ENCODE assay signal across 23 mouse cellular contexts in the genomic region with DNA sequence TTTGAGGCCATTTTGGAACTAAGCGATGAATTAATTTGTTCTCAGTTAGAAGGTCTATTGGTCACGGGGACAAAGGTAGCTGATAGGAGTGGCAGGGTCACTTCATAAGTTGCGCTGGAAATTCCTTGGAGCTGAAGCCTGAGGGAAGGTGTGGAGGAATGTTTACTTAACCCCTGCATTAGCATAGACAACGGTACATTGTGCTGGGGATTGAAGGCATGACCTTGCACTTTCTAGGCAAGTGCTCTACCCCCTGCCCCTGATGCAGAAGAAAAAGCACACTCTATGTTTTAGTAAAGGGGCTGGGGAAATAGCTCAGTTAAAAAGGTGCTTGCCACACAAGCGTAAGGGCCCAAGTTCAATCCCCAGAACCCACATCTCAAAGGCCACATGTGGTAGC. TPM values are rescaled to one million over a fixed set of nuclear protein-coding genes. Genes with fewer than 3 reads are reported as not detected.
A peak's percentile ranks its signal among the peaks of the same experiment; 100 is the strongest.
DNase-seq lines count a peak whose midpoint lies in the region; ATAC-seq and TF ChIP-seq lines count a peak whose summit lies in the region.
"Had no signal": no experiment of that assay in that cellular context is flagged by ENCODE, and none has a peak within 500 bp of the region (broad histone marks: within the 10 kb centered on the region; RNA-seq: fewer than 3 reads in every experiment).

No protein-coding gene starts in this region.

- no peak overlapping the region for H3K9ac ChIP-seq in liver, postnatal 0 days (replicated peaks)
- no peak overlapping the region for H3K9ac ChIP-seq in liver, embryonic 12.5 days
- no peak overlapping the region for H3K9ac ChIP-seq in stomach, embryonic 16.5 days (ENCODE audit: low read length)
- H3K9ac ChIP-seq: embryonic facial prominence, embryonic 15.5 days; heart, embryonic 13.5 days; hindbrain, embryonic 15.5 days; midbrain, embryonic 15.5 days; neural tube, embryonic 12.5 days had no signal

- H3K4me1 ChIP-seq in heart, embryonic 10.5 days: peaks cover 55% of the 10 kb centered on the region
- H3K4me1 ChIP-seq in liver, postnatal 0 days (ENCODE audit: insufficient read depth): peaks cover 39% of the 10 kb centered on the region
- peaks cover 40% of the 10 kb centered on the region for H3K4me1 ChIP-seq in liver, embryonic 12.5 days
- peaks cover 28% of the 10 kb centered on the region for H3K4me1 ChIP-seq in stomach, embryonic 16.5 days (ENCODE audit: control insufficient read depth, insufficient read depth, low read length)

- no peak for TF ChIP-seq EP300 in liver, postnatal 0 days (IDR thresholded peaks at IDR 0.05; ENCODE audit: low read depth)

- no peak for ATAC-seq in liver, postnatal 0 days
- no peak for ATAC-seq in liver, embryonic 12.5 days
- ATAC-seq in stomach, embryonic 16.5 days (ENCODE audit: insufficient read depth, low FRiP score): no peak
- ATAC-seq: activated CD4-positive, CD25-positive, alpha-beta regulatory T cell, adult 4 months; Patski had no signal

- intact Hi-C loops in heart, postnatal 25 days (cut with DNase I): no loop called here

- H3K27ac ChIP-seq in heart, embryonic 10.5 days: 0 out of 2 replicates have a peak overlapping the region, but pooled peaks have one; percentile 10
- 0 out of 2 replicates have a peak overlapping the region, but pooled peaks have one; percentile 80 for H3K27ac ChIP-seq in liver, postnatal 0 days (ENCODE audit: low read depth)
- no peak overlapping the region for H3K27ac ChIP-seq in liver, embryonic 12.5 days
- H3K27ac ChIP-seq in stomach, embryonic 16.5 days (ENCODE audit: low read length): peak overlapping the region; percentile 89; the same call in 1 of the 2 replicates
- H3K27ac ChIP-seq: neural tube, embryonic 12.5 days had no signal

- 75% methylated on average over 5 of the region's 5 CpGs for whole genome bisulfite sequencing in heart, embryonic 10.5 days
- WGBS in liver, postnatal 0 days (ENCODE audit: insufficient replicate concordance): 75% methylated on average over 5 of the region's 5 CpGs
- WGBS in liver, embryonic 12.5 days (ENCODE audit: insufficient replicate concordance): 71% methylated on average over 5 of the region's 5 CpGs
- 62% methylated on average over 5 of the region's 5 CpGs for WGBS in stomach, embryonic 16.5 days

- H3K4me3 ChIP-seq in heart, embryonic 10.5 days: no peak overlapping the region
- no peak overlapping the region for H3K4me3 ChIP-seq in liver, postnatal 0 days (ENCODE audit: low read depth, low read length)
- H3K4me3 ChIP-seq in liver, embryonic 12.5 days: no peak overlapping the region
- H3K4me3 ChIP-seq in stomach, embryonic 16.5 days (replicated peaks; ENCODE audit: low read length): no peak overlapping the region
- H3K4me3 ChIP-seq: embryonic facial prominence, embryonic 15.5 days; heart, embryonic 13.5 days; hindbrain, embryonic 15.5 days; megakaryocyte, embryonic 14.5 days; midbrain, embryonic 15.5 days; neural tube, embryonic 12.5 days had no signal

- DNase-seq in heart, embryonic 10.5 days (ENCODE audit: low spot score): no peak
- DNase-seq in heart, postnatal 25 days (ENCODE audit: low spot score): no peak
- DNase-seq in liver, postnatal 0 days: no peak
- DNase-seq in ES-CJ7 (ENCODE audit: low read depth, low spot score): peak; percentile 59
- no peak for DNase-seq in cerebellum, postnatal 25 days
- DNase-seq: adrenal gland, adult 8-10 months; cerebellum, adult 2 months; cerebellum, postnatal 36 days; gastrocnemius, postnatal 10 days; kidney, adult 9 months; kidney, postnatal 14 days; right cerebral cortex, postnatal 14 days had no signal

- H3K4me2 ChIP-seq in liver, postnatal 0 days (ENCODE audit: low read depth, low read length): no peak overlapping the region
- no peak overlapping the region for H3K4me2 ChIP-seq in liver, embryonic 12.5 days
- H3K4me2 ChIP-seq in stomach, embryonic 16.5 days (ENCODE audit: low read depth, low read length): no peak overlapping the region
- H3K4me2 ChIP-seq: embryonic facial prominence, embryonic 15.5 days; hindbrain, embryonic 15.5 days; midbrain, embryonic 15.5 days; neural tube, embryonic 12.5 days had no signal

- no peaks in the 10 kb centered on the region for H3K27me3 ChIP-seq in heart, embryonic 10.5 days (ENCODE audit: insufficient read depth, poor library complexity, severe bottlenecking)
- no peaks in the 10 kb centered on the region for H3K27me3 ChIP-seq in liver, postnatal 0 days (ENCODE audit: insufficient read depth, low read length)
- H3K27me3 ChIP-seq in liver, embryonic 12.5 days (replicated peaks): 0 out of 2 replicates have a peak, but pooled peaks cover 3% of the 10 kb centered on the region
- no peaks in the 10 kb centered on the region for H3K27me3 ChIP-seq in stomach, embryonic 16.5 days (ENCODE audit: control insufficient read depth, insufficient read depth, low read length)
- H3K27me3 ChIP-seq: embryonic facial prominence, embryonic 15.5 days; heart, embryonic 13.5 days; hindbrain, embryonic 15.5 days; midbrain, embryonic 15.5 days; neural tube, embryonic 12.5 days; Patski had no signal

- TF ChIP-seq CTCF in liver, postnatal 0 days (IDR thresholded peaks at IDR 0.05; ENCODE audit: low read depth): no peak

- H3K36me3 ChIP-seq in heart, embryonic 10.5 days: no peaks in the 10 kb centered on the region
- no peaks in the 10 kb centered on the region for H3K36me3 ChIP-seq in liver, postnatal 0 days (replicated peaks; ENCODE audit: insufficient read depth, low read length)
- no peaks in the 10 kb centered on the region for H3K36me3 ChIP-seq in liver, embryonic 12.5 days
- no peaks in the 10 kb centered on the region for H3K36me3 ChIP-seq in stomach, embryonic 16.5 days (ENCODE audit: control insufficient read depth, insufficient read depth, low read length)
- H3K36me3 ChIP-seq: embryonic facial prominence, embryonic 15.5 days; G1E; heart, embryonic 13.5 days; hindbrain, embryonic 15.5 days; midbrain, embryonic 15.5 days; neural tube, embryonic 12.5 days had no signal

- H3K9me3 ChIP-seq in heart, embryonic 10.5 days: no peaks in the 10 kb centered on the region
- H3K9me3 ChIP-seq in liver, postnatal 0 days (ENCODE audit: low read length): peaks cover 3% of the 10 kb centered on the region; the same call in 1 of the 2 replicates
- 0 out of 2 replicates have a peak, but pooled peaks cover 3% of the 10 kb centered on the region for H3K9me3 ChIP-seq in liver, embryonic 12.5 days (replicated peaks)
- no peaks in the 10 kb centered on the region for H3K9me3 ChIP-seq in stomach, embryonic 16.5 days (replicated peaks; ENCODE audit: control insufficient read depth, low read length)
- H3K9me3 ChIP-seq: embryonic facial prominence, embryonic 15.5 days; heart, embryonic 13.5 days; hindbrain, embryonic 15.5 days; midbrain, embryonic 15.5 days; neural tube, embryonic 12.5 days had no signal

RNA-seq across cellular contexts. Expression of gene Mcur1, which starts 33.7 kb away (rescaled TPM):
- 13.6 and 15.2 TPM in 2 replicates for polyA plus RNA-seq in heart, embryonic 10.5 days (2016; fragmentation: Nextera tagmentation; extraction: Ambion mirVana)
- 10 to 100 TPM; 45.0 to 46.3 TPM for total RNA-seq in heart, postnatal 25 days (2021)
- 8.8 and 8.9 TPM in 2 replicates for polyA plus RNA-seq in liver, postnatal 0 days (2015; fragmentation: Nextera tagmentation; extraction: Ambion mirVana)
- 8.3 and 9.0 TPM in 2 replicates for polyA plus RNA-seq in liver, embryonic 12.5 days (2016; fragmentation: Nextera tagmentation; extraction: Ambion mirVana)
- polyA plus RNA-seq in stomach, embryonic 16.5 days (2015; fragmentation: Nextera tagmentation; extraction: Ambion mirVana): 10.1 and 10.6 TPM in 2 replicates

RNA-seq across cellular contexts. Expression of gene Ranbp9, which starts 45.2 kb away (rescaled TPM):
- 6.8 and 11.6 TPM in 2 replicates for polyA plus RNA-seq in heart, embryonic 10.5 days (2016; fragmentation: Nextera tagmentation; extraction: Ambion mirVana)
- 10 to 100 TPM; 43.3 to 43.6 TPM for total RNA-seq in heart, postnatal 25 days (2021)
- 3.0 and 4.6 TPM in 2 replicates for polyA plus RNA-seq in liver, postnatal 0 days (2015; fragmentation: Nextera tagmentation; extraction: Ambion mirVana)
- polyA plus RNA-seq in liver, embryonic 12.5 days (2016; fragmentation: Nextera tagmentation; extraction: Ambion mirVana): 3.3 and 4.5 TPM in 2 replicates
- 7.0 and 7.9 TPM in 2 replicates for polyA plus RNA-seq in stomach, embryonic 16.5 days (2015; fragmentation: Nextera tagmentation; extraction: Ambion mirVana)
